Mouse (Mus musculus) gastrocnemius, adult 2 months (tissue): Measurements from ENCODE around the gene Rhbg. TPM values are rescaled to one million over a fixed set of nuclear protein-coding genes. Genes with fewer than 3 reads are reported as not detected.

Experiments
- DNase-seq: peaks from one replicate; pipeline ENCODE4 v3.0.0; 2022
- H3K27ac ChIP-seq: fragments of 200-600 bp; 2 replicates; pipeline ENCODE4 v1.8.1; 2022; ENCODE audit warnings: mild to moderate bottlenecking
- H3K4me3 ChIP-seq: fragments of 200-600 bp; 2 replicates; pipeline ENCODE4 v1.8.1; 2022; ENCODE audit warnings: mild to moderate bottlenecking, moderate library complexity
- CTCF ChIP-seq: fragments of 200-600 bp; IDR thresholded peaks from 2 replicates; pipeline ENCODE4 v1.8.1; 2022; ENCODE audit warnings: antibody characterized with exemption, mild to moderate bottlenecking, moderate library complexity
- intact Hi-C: fragments of 180-260 bp; cut with DNase I; formaldehyde crosslinking; loops from one replicate; pipeline ENCODE4 v1.15.1; 2025
- total RNA-seq, 2 experiments: library from RNA; stranded (reverse); gene quantifications; 2 replicates each; pipeline ENCODE4 v1.2.3; 2021

Gene Rhbg
- total RNA-seq, 2 experiments from 2014 or later: not detected

- peak; percentile 53 for DNase-seq
- Histone ChIP-seq H3K4me3 (no peak overlapping the region), H3K27ac (no peak overlapping the region)
These were observed 10.4 kb downstream of the Rhbg start for GRCm38 (mm10) chr3:88244071-88244470.

GRCm38 (mm10) chr3:88242531-88242930 is 12.0 kb downstream of the Rhbg start:
- Histone ChIP-seq H3K27ac (no peak overlapping the region), H3K4me3 (no peak overlapping the region)
- intact Hi-C loops: loop anchor here (1.0 to 5.0 kb wide), 3 partner anchors 50 to 230 kb away; no protein-coding TSS in a partner anchor
- peak; percentile 83 for TF ChIP-seq CTCF
- DNase-seq: peak; percentile 73

More at GRCm38 (mm10) chr3:88244071-88244470, 10.4 kb downstream of the Rhbg start:
- TF ChIP-seq CTCF: peak; percentile 84
- intact Hi-C loops: loop anchor here (5.0 kb wide), 1 partner anchor 232 kb away; no protein-coding TSS in a partner anchor

GRCm38 (mm10) chr3:88241045-88241786 is 13.3 kb downstream of the Rhbg start:
- no peak for TF ChIP-seq CTCF
- intact Hi-C loops: loop anchor here (5.0 kb wide), 1 partner anchor 229 kb away; no protein-coding TSS in a partner anchor
- DNase-seq: peak; percentile 16
- H3K4me3 ChIP-seq: peak overlapping the region; percentile 13
- no peak overlapping the region for H3K27ac ChIP-seq

GRCm38 (mm10) chr3:88239446-88239845 is 15.1 kb downstream of the Rhbg start:
- no peak for TF ChIP-seq CTCF
- Histone ChIP-seq H3K4me3 (no peak overlapping the region), H3K27ac (no peak overlapping the region)
- peak; percentile 3 for DNase-seq
- intact Hi-C loops: no loop called here

GRCm38 (mm10) chr3:88238866-88239391 is 15.6 kb downstream of the Rhbg start:
- intact Hi-C loops: no loop called here
- TF ChIP-seq CTCF: no peak
- DNase-seq: peak; percentile 13
- Histone ChIP-seq H3K4me3 (no peak overlapping the region), H3K27ac (no peak overlapping the region)

- DNase-seq: no peak
- no peak overlapping the region for H3K4me3 ChIP-seq
- peak; percentile 36 for TF ChIP-seq CTCF
- no peak overlapping the region for H3K27ac ChIP-seq
- intact Hi-C loops: no loop called here
These were observed 16.8 kb downstream of the Rhbg start for GRCm38 (mm10) chr3:88237556-88238194.

- intact Hi-C loops: no loop called here
- DNase-seq: no peak
- no peak for TF ChIP-seq CTCF
- Histone ChIP-seq H3K27ac (no peak overlapping the region), H3K4me3 (no peak overlapping the region)
These were observed 17.4 kb downstream of the Rhbg start for GRCm38 (mm10) chr3:88237161-88237555.

GRCm38 (mm10) chr3:88235616-88236015 is 18.9 kb downstream of the Rhbg start:
- intact Hi-C loops: no loop called here

GRCm38 (mm10) chr3:88235216-88235615 is 19.3 kb downstream of the Rhbg start:
- peak; percentile 12 for DNase-seq
- H3K4me3 ChIP-seq: no peak overlapping the region
- no peak overlapping the region for H3K27ac ChIP-seq
- intact Hi-C loops: no loop called here
- peak; percentile 16; the same call in 1 of the 2 replicates for TF ChIP-seq CTCF

More at GRCm38 (mm10) chr3:88235616-88236015, 18.9 kb downstream of the Rhbg start:
- no peak overlapping the region for H3K27ac ChIP-seq
- no peak for TF ChIP-seq CTCF
- no peak overlapping the region for H3K4me3 ChIP-seq
- peak; percentile 5 for DNase-seq

- no peak overlapping the region for H3K27ac ChIP-seq
- no peak for TF ChIP-seq CTCF
- intact Hi-C loops: no loop called here
- H3K4me3 ChIP-seq: no peak overlapping the region
- DNase-seq: no peak
These were observed 20.5 kb downstream of the Rhbg start for GRCm38 (mm10) chr3:88234041-88234440.

GRCm38 (mm10) chr3:88232851-88233649 is 21.5 kb downstream of the Rhbg start:
- no peak for DNase-seq
- H3K4me3 ChIP-seq: no peak overlapping the region
- H3K27ac ChIP-seq: no peak overlapping the region
- intact Hi-C loops: no loop called here
- no peak for TF ChIP-seq CTCF

GRCm38 (mm10) chr3:88232301-88232702 is 22.2 kb downstream of the Rhbg start:
- intact Hi-C loops: no loop called here
- no peak for DNase-seq
- H3K4me3 ChIP-seq: no peak overlapping the region
- no peak for TF ChIP-seq CTCF
- no peak overlapping the region for H3K27ac ChIP-seq
